Mouse (Mus musculus) stomach, postnatal 0 days (tissue): Measurements from ENCODE around the gene Dab1. TPM values are rescaled to one million over a fixed set of nuclear protein-coding genes. Genes with fewer than 3 reads are reported as not detected.

ENCODE experiments used
- ATAC-seq: fragments of 200-750 bp; cut with Nextera tagmentation; 2 replicates; pipeline ENCODE4 v1.8.0; 2017; ENCODE audit not compliant: low FRiP score, low TSS enrichment
- DNase-seq: peaks from one replicate; pipeline ENCODE4 v3.0.0-alpha.2; 2016; ENCODE audit warnings: low spot score
- H3K27ac ChIP-seq: fragments of 300-500 bp; sonication (generic); replicated peaks from 2 replicates; pipeline ENCODE4 v1.5.1; 2014; ENCODE audit warnings: mild to moderate bottlenecking, control low read depth
- H3K27me3 ChIP-seq: fragments of 300-500 bp; sonication (generic); 2 replicates; pipeline ENCODE4 v1.6.1; 2014; ENCODE audit warnings: low read length; ENCODE audit not compliant: control insufficient read depth, insufficient read depth
- H3K36me3 ChIP-seq: fragments of 300-500 bp; sonication (generic); 2 replicates; pipeline ENCODE4 v1.6.1; 2014; ENCODE audit warnings: low read length, mixed read lengths; ENCODE audit not compliant: control insufficient read depth, insufficient read depth
- H3K4me1 ChIP-seq: fragments of 300-500 bp; sonication (generic); replicated peaks from 2 replicates; pipeline ENCODE4 v1.6.1; 2014; ENCODE audit warnings: antibody characterized with exemption; ENCODE audit not compliant: control insufficient read depth, insufficient read depth
- H3K4me2 ChIP-seq: fragments of 300-500 bp; sonication (generic); replicated peaks from 2 replicates; pipeline ENCODE4 v1.6.1; 2014; ENCODE audit warnings: low read depth, mild to moderate bottlenecking, control low read depth, moderate library complexity
- H3K4me3 ChIP-seq: fragments of 300-500 bp; sonication (generic); 2 replicates; pipeline ENCODE4 v1.5.1; 2014; ENCODE audit warnings: low read depth, low read length, control low read depth
- H3K9ac ChIP-seq: fragments of 300-500 bp; sonication (generic); 2 replicates; pipeline ENCODE4 v1.6.1; 2014; ENCODE audit warnings: mild to moderate bottlenecking, low read length, control low read depth, mixed read lengths
- H3K9me3 ChIP-seq: fragments of 300-500 bp; sonication (generic); 2 replicates; pipeline ENCODE4 v1.6.1; 2016; ENCODE audit warnings: low read length; ENCODE audit not compliant: control insufficient read depth
- CTCF ChIP-seq: IDR thresholded peaks from 2 replicates; pipeline ENCODE4 v1.5.1; 2016; ENCODE audit warnings: antibody characterized with exemption, low read depth, mild to moderate bottlenecking, moderate library complexity
- EP300 ChIP-seq: optimal IDR thresholded peaks from 2 replicates; pipeline ENCODE3; 2016; ENCODE audit warnings: antibody characterized with exemption
- WGBS: fragments of 180-500 bp; shearing (Covaris S2); extraction: QIAGEN DNeasy Blood & Tissue Kit; methylation state at CpG from one replicate; pipeline ENCODE4 v1.1.7; 2014; 5-methylcytosine and 5-hydroxymethylcytosine counted together
- polyA plus RNA-seq: library from polyadenylated mRNA; unstranded; fragments of >200 nt; fragmentation: Nextera tagmentation; extraction: Ambion mirVana; gene quantifications from 2 replicates; pipeline ENCODE4 v1.2.1, GENCODE M21; 2015

The Dab1 gene
- polyA plus RNA-seq, 1 experiment from 2014 or later = 7.4 TPM

GRCm38 (mm10) chr4:103912071-103912470, 292.9 kb downstream of the Dab1 start:
- Histone ChIP-seq H3K4me3 (no peak overlapping the region), H3K36me3 (no peaks in the 10 kb centered on the region), H3K27ac (no peak overlapping the region), H3K27me3 (no peaks in the 10 kb centered on the region), H3K4me2 (no peak overlapping the region), H3K9me3 (no peaks in the 10 kb centered on the region), H3K9ac (no peak overlapping the region), H3K4me1 (no peaks in the 10 kb centered on the region)
- no peak for ATAC-seq
- WGBS = 83% methylated on average over 6 of the region's 6 CpGs
- TF ChIP-seq CTCF (no peak), EP300 (no peak)
- no peak for DNase-seq

DNA sequence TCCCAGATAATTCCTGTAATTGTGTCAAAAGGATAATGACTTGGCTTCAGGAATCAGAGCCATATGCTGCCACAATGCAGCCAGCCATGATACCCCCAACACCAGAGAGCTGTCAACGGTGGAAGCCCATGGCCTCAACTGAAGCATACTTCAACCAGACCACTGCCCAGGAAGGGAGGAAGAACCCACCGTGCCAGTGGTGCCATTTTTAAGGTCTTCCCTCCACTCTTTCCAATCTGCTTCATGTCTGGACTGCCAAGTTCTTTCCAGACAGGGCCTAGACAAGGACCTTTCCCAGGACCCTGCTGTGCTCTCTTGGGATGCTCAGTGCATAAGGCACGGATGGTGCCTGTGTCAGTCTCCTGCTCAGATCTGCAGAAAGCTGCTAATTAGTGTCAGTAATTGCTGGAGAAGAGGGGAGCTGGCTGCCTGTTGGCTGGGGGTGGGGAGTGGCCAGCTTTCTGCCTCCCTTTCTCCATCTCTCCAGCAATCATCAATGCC, 303.3 kb downstream of the Dab1 start:
- Histone ChIP-seq H3K9ac (no peak overlapping the region), H3K4me2 (no peak overlapping the region), H3K4me3 (no peak overlapping the region), H3K36me3 (no peaks in the 10 kb centered on the region), H3K9me3 (no peaks in the 10 kb centered on the region), H3K27me3 (no peaks in the 10 kb centered on the region), H3K4me1 (no peaks in the 10 kb centered on the region), H3K27ac (no peak overlapping the region)
- TF ChIP-seq CTCF (no peak), EP300 (no peak)
- DNase-seq = no peak
- WGBS = 66% methylated on average over 3 of the region's 3 CpGs
- ATAC-seq = no peak

- 35% methylated on average over 5 of the region's 5 CpGs for WGBS
- H3K4me3 ChIP-seq = no peak overlapping the region
- TF ChIP-seq EP300 (no peak), CTCF (no peak)
- H3K4me1 ChIP-seq = no peaks in the 10 kb centered on the region
- no peaks in the 10 kb centered on the region for H3K9me3 ChIP-seq
- H3K9ac ChIP-seq = no peak overlapping the region
- DNase-seq (no peak), ATAC-seq (no peak)
- H3K27ac ChIP-seq = no peak overlapping the region
- H3K4me2 ChIP-seq = no peak overlapping the region
- no peaks in the 10 kb centered on the region for H3K27me3 ChIP-seq
- H3K36me3 ChIP-seq = no peaks in the 10 kb centered on the region
These were observed 307.5 kb downstream of the Dab1 start for GRCm38 (mm10) chr4:103926682-103927081.

DNA sequence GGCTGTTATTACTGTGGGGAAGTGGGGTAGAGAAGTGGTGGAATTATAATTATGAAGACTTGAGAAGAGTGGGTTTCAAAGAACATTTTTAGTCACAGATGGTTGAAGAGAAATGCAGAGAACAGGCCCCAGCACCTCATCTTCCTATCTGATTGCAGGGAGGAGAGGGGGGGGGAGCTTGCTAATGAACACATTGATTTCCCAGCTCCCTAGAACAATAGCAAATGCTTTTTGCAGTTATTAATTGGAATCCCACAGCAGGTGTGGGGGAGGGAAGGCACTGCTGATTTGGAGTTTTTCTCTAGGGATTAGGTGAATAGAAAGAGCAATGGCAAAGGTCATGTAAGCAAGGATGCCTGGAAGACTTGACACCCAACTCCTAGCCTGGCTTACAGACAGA, 310.5 kb downstream of the Dab1 start:
- Histone ChIP-seq H3K4me1 (no peaks in the 10 kb centered on the region), H3K4me2 (no peak overlapping the region), H3K9ac (no peak overlapping the region), H3K27ac (no peak overlapping the region), H3K27me3 (no peaks in the 10 kb centered on the region), H3K9me3 (no peaks in the 10 kb centered on the region), H3K36me3 (no peaks in the 10 kb centered on the region), H3K4me3 (no peak overlapping the region)
- ATAC-seq (no peak), DNase-seq (no peak)
- TF ChIP-seq EP300 = no peak
- no peak for TF ChIP-seq CTCF

- 71% methylated on average over 3 of the region's 3 CpGs for WGBS
- H3K27me3 ChIP-seq = no peaks in the 10 kb centered on the region
- no peak overlapping the region for H3K4me2 ChIP-seq
- no peaks in the 10 kb centered on the region for H3K36me3 ChIP-seq
- DNase-seq = no peak
- no peak for ATAC-seq
- H3K4me1 ChIP-seq = no peaks in the 10 kb centered on the region
- no peak overlapping the region for H3K4me3 ChIP-seq
- TF ChIP-seq CTCF = no peak
- TF ChIP-seq EP300 = no peak
- H3K9me3 ChIP-seq = no peaks in the 10 kb centered on the region
- H3K9ac ChIP-seq = no peak overlapping the region
- H3K27ac ChIP-seq = no peak overlapping the region
These were observed 315.2 kb downstream of the Dab1 start for GRCm38 (mm10) chr4:103934364-103934763.

- Histone ChIP-seq H3K9ac (no peak overlapping the region), H3K36me3 (no peaks in the 10 kb centered on the region), H3K4me3 (no peak overlapping the region), H3K27me3 (no peaks in the 10 kb centered on the region), H3K4me1 (no peaks in the 10 kb centered on the region), H3K9me3 (no peaks in the 10 kb centered on the region), H3K27ac (no peak overlapping the region), H3K4me2 (no peak overlapping the region)
- DNase-seq = no peak
- TF ChIP-seq EP300 (no peak), CTCF (no peak)
- ATAC-seq = no peak
- WGBS = 19% methylated on average over 3 of the region's 3 CpGs
These were observed 329.1 kb downstream of the Dab1 start for GRCm38 (mm10) chr4:103948255-103948654.
